Mouse (Mus musculus) G1E (cell line): ENCODE data around the gene Inhbc.

Experiments
- CTCF ChIP-seq: IDR thresholded peaks from 2 replicates; pipeline ENCODE4 v1.5.1; 2012; ENCODE audit warnings: low read depth, low read length, inconsistent platforms, mixed read lengths
- GATA1 ChIP-seq: IDR thresholded peaks from 2 replicates; pipeline ENCODE4 v1.6.1; 2012; ENCODE audit warnings: borderline replicate concordance, low read length, inconsistent platforms, mixed read lengths
- POLR2AphosphoS5 ChIP-seq: IDR thresholded peaks from 2 replicates; pipeline ENCODE4 v1.6.1; 2012; ENCODE audit warnings: low read depth, low read length, inconsistent platforms; ENCODE audit not compliant: insufficient replicate concordance
- TAL1 ChIP-seq: conservative IDR thresholded peaks from 2 replicates; pipeline ENCODE4 v1.6.1; 2012; ENCODE audit warnings: low read depth, low read length, inconsistent platforms, mixed read lengths

GRCm38 (mm10) chr10:127343029-127343428 is 27.2 kb downstream of the Inhbc start:
- TF ChIP-seq CTCF = no peak
- TF ChIP-seq GATA1 = no peak
- no peak for TF ChIP-seq POLR2AphosphoS5
- TF ChIP-seq TAL1 = no peak
